Mouse (Mus musculus): ENCODE results near the gene Wscd2.

DNA sequence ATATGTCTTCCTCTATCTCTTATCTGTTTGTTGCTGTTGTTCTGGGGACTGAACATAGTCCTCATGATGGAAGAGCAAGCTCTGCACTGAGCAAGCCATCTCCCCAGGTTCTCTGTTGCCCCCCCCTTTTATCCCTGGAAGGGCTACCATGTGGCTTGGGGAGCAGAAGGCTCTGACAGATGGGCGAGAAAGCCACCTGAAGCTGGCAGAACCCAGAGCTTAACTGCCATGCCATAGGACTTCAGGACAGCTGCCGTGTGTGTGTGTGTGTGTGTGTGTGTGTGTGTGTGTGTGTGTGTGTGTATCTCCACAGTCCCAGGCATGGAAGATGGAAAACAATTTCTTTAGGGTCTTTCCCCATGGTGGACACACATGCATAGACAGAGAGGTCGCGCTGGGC, 128.6 kb downstream of the Wscd2 start:
- TF ChIP-seq GATA1 (IDR thresholded peaks at IDR 0.05; ENCODE audit: borderline replicate concordance, low read length) (no peak), FLI1 (IDR thresholded peaks at IDR 0.05; ENCODE audit: low read length) (no peak)

Measured in megakaryocyte, embryonic 14.5 days (primary cell).